Mouse (Mus musculus) E14TG2a.4 (cell line): ENCODE measurements at regions not wholly inside any gene's neighbourhood (a gene's known extent, or its start where the extent isn't known, plus 50 kb on each side); places are given as distances from the start of the nearest gene placed in this dataset.

Experiments
- H3K27me3 ChIP-seq: 2 replicates; pipeline ENCODE4 v1.6.1; 2014; ENCODE audit warnings: low read length, control low read depth; ENCODE audit not compliant: insufficient read depth
- H3K36me3 ChIP-seq: 2 replicates; pipeline ENCODE4 v1.6.1; 2014; ENCODE audit warnings: low read length, control low read depth; ENCODE audit not compliant: insufficient read depth
- H3K4me1 ChIP-seq: replicated peaks from 2 replicates; pipeline ENCODE4 v1.6.1; 2014; ENCODE audit warnings: low read depth, low read length, control low read depth
- H3K4me3 ChIP-seq: replicated peaks from 2 replicates; pipeline ENCODE4 v1.5.1; 2014; ENCODE audit warnings: mild to moderate bottlenecking, low read length
- H3K9me3 ChIP-seq: 2 replicates; pipeline ENCODE4 v1.6.1; 2014; ENCODE audit warnings: low read length, control low read depth
- CTCF ChIP-seq: conservative IDR thresholded peaks from 2 replicates; pipeline ENCODE4 v1.5.1; 2014; ENCODE audit warnings: low read length
- NANOG ChIP-seq: IDR thresholded peaks from 2 replicates; pipeline ENCODE4 v1.6.1; 2014; ENCODE audit warnings: borderline replicate concordance, low read length, mixed read lengths
- POU5F1 ChIP-seq: IDR thresholded peaks from 2 replicates; pipeline ENCODE4 v1.6.1; 2014; ENCODE audit warnings: low read length, borderline replicate concordance

DNA sequence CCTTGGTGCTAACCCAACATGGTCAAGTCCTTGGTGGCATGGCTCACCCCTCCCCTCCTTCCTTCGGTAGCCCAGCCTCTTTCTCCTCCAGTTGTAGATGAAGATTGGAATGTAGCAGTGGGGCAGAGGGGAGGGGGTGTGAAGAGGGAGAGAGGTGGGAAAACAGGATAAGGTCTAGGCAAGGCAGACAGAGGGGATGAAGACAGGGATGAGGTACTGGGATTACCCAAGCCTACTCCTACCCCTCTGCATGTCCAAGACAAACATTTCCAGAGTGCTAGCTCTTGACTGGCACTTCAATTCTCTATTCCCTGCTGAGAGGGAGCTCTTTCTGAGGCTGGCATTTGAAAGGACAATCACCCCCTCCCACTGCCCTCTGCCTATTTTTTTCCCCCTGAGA, 81.5 kb upstream of the Olfm4 start:
- TF ChIP-seq POU5F1 (no peak), CTCF (no peak), NANOG (no peak)
- Histone ChIP-seq H3K4me1 (peaks cover 13% of the 10 kb centered on the region), H3K4me3 (no peak overlapping the region), H3K9me3 (peaks cover 23% of the 10 kb centered on the region), H3K27me3 (peaks cover 2% of the 10 kb centered on the region; the same call in 1 of the 2 replicates), H3K36me3 (no peaks in the 10 kb centered on the region)

DNA sequence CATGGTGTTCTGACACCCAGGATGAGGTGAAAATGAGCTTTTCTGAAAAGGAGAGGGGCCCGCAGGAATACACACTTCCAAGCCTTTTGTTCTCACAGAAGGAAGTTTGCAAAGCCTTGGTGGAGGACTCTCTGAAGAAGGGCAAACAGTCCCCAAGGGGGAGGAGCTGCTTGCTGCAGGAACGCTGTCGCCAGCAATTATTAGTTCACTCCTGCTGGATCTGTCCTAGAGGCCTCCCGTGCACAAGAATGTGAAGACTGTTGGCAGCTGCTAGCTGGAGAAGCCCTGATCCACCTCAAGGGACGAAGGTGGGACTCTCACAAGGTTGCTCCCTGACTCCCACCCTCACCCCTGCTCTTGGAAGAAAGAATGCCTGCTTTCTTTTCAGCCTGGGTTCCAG, 85.6 kb upstream of the Olfm4 start:
- no peaks in the 10 kb centered on the region for H3K36me3 ChIP-seq
- H3K27me3 ChIP-seq: no peaks in the 10 kb centered on the region; the same call in 1 of the 2 replicates
- H3K4me3 ChIP-seq: no peak overlapping the region
- H3K4me1 ChIP-seq: peaks cover 13% of the 10 kb centered on the region
- no peak for TF ChIP-seq POU5F1
- no peak for TF ChIP-seq CTCF
- no peak for TF ChIP-seq NANOG
- peaks cover 23% of the 10 kb centered on the region for H3K9me3 ChIP-seq

GRCm38 (mm10) chr14:79893241-79893640, 90.6 kb upstream of the Olfm4 start:
- TF ChIP-seq POU5F1 (no peak), CTCF (no peak), NANOG (no peak)
- no peak overlapping the region for H3K4me3 ChIP-seq
- H3K36me3 ChIP-seq: no peaks in the 10 kb centered on the region
- H3K9me3 ChIP-seq: 0 out of 2 replicates have a peak, but pooled peaks cover under 1% of the 10 kb centered on the region
- no peaks in the 10 kb centered on the region for H3K27me3 ChIP-seq
- peaks cover 22% of the 10 kb centered on the region for H3K4me1 ChIP-seq

DNA sequence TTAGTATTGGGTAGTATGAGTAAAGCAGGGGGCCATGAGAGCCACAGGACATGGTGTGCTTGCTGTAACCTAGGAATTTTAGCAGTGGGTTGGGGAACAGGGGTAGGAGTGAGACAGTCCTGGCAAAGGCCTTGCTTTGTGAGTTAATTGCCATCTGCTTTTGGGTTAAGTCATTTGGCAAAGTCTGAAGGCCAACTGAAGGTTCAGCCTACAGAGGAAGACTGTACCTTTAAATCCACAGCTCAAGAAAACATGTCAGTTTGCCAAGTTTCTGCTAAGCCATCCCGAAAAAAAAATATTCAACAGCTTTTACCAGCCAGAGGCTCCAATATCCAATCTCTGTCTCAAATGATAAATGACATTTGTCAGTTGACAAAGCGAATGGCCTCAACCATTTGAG, 93.2 kb upstream of the Olfm4 start:
- Histone ChIP-seq H3K4me1 (peaks cover 15% of the 10 kb centered on the region), H3K4me3 (no peak overlapping the region), H3K36me3 (no peaks in the 10 kb centered on the region), H3K9me3 (no peaks in the 10 kb centered on the region), H3K27me3 (no peaks in the 10 kb centered on the region; the same call in 1 of the 2 replicates)
- TF ChIP-seq POU5F1 (no peak), CTCF (no peak), NANOG (no peak)

DNA sequence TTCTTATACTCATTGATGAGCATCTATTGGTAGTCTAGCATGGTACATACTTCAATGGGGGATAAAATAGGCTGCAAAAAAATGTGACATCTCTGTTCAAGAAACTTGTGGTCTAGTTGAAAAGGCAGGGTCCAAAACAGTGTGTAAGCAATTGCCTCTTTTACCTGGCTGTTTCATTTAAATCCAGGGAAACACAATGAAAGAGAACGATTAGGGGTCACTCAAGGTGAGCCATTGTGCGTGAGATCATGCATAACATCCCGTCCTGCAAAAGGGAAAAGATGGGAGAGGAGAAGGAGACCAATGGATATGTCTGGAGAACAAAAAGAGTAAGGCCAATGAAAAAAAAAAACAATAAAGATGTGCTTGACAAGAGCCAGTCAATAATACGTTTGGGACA, 93.6 kb upstream of the Olfm4 start:
- peaks cover 15% of the 10 kb centered on the region for H3K4me1 ChIP-seq
- no peaks in the 10 kb centered on the region for H3K36me3 ChIP-seq

DNA sequence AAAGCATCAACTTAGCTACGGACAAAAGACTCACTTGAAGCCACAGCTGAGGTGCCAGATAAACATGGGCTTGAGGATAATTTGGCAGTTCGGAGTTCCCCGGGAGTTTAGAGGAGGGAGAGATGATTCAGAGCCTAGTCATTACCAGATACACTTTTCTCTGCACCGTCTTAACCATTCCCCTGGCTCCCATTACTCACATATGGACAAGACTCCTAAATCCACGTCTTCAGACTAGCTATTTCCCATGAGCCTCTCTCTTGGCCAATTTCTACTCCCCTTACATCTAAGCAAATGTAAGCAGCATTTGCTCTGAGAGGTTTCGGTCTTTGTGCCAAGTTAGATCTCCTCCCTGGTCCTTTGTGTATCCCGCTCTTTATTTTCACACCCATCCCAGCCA, 100.4 kb upstream of the Olfm4 start:
- Histone ChIP-seq H3K4me1 (no peaks in the 10 kb centered on the region), H3K27me3 (peaks cover 2% of the 10 kb centered on the region), H3K9me3 (no peaks in the 10 kb centered on the region), H3K36me3 (no peaks in the 10 kb centered on the region), H3K4me3 (no peak overlapping the region)
- no peak for TF ChIP-seq NANOG
- no peak for TF ChIP-seq CTCF
- no peak for TF ChIP-seq POU5F1

More for the DNA sequence above, 93.6 kb upstream of the Olfm4 start:
- no peak overlapping the region for H3K4me3 ChIP-seq
- no peak for TF ChIP-seq CTCF
- TF ChIP-seq NANOG: peak; percentile 52; the same call in 1 of the 2 replicates
- H3K9me3 ChIP-seq: no peaks in the 10 kb centered on the region
- no peaks in the 10 kb centered on the region; the same call in 1 of the 2 replicates for H3K27me3 ChIP-seq

DNA sequence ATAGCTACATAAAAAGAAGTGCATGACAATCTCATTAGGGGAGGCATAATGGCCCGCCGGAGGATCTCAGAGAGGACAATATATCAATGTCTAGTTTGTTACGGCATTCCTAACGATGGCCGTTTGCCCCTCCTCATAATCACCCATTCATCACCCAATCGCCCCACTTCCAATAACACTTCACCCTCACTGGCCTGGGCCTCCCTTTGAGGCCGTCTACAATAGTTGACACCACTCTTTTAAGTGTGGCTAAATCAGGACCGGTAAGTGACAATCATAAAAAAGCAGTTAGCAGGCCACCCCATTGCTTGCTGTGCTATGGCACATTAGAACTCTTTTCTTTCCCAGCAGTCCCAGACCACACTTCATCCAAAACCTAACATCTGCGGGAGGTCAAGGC, 102.2 kb upstream of the Olfm4 start:
- Histone ChIP-seq H3K9me3 (no peaks in the 10 kb centered on the region), H3K27me3 (peaks cover 4% of the 10 kb centered on the region), H3K36me3 (no peaks in the 10 kb centered on the region), H3K4me3 (no peak overlapping the region), H3K4me1 (no peaks in the 10 kb centered on the region)
- no peak for TF ChIP-seq POU5F1
- TF ChIP-seq CTCF: no peak
- TF ChIP-seq NANOG: no peak

DNA sequence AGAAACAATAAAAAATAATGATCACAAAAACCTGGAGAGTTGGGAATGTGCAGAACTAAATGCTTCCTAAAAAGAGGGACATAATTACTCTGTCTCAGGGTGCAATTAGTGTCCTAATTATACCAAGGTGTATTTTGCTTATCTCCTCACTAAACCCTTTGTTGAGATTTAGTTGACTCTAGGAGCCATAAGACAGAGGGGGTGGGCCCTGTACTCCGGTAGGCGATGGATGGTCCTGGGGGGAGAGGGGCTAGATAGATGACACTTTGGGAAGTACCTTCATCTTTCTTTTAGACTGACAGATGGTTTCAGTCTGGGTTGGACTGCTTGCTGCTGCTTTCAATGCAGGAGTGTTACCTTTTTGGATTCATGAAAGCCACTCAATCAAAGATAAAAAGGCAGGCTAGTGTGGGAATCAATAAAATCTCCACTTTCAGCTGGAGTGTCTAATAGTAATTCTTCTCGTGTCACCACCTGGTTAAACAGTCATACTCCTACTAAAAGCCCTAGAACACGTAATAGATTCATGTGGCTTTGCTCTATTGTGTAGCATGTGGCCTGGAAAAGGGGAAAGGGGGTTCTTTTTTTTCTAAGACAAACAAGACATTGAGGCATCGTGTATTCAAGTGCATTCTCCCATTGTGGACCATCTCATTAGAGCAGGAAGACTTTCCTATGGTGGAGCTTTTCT, 103.7 kb upstream of the Olfm4 start:
- H3K9me3 ChIP-seq: no peaks in the 10 kb centered on the region
- H3K4me3 ChIP-seq: no peak overlapping the region
- TF ChIP-seq CTCF: no peak
- TF ChIP-seq NANOG: no peak
- no peak for TF ChIP-seq POU5F1
- no peaks in the 10 kb centered on the region for H3K36me3 ChIP-seq
- H3K4me1 ChIP-seq: no peaks in the 10 kb centered on the region
- peaks cover 4% of the 10 kb centered on the region; the same call in 1 of the 2 replicates for H3K27me3 ChIP-seq

GRCm38 (mm10) chr14:79879333-79880035, 104.4 kb upstream of the Olfm4 start:
- Histone ChIP-seq H3K36me3 (no peaks in the 10 kb centered on the region), H3K27me3 (peaks cover 4% of the 10 kb centered on the region; the same call in 1 of the 2 replicates), H3K4me1 (no peaks in the 10 kb centered on the region), H3K9me3 (no peaks in the 10 kb centered on the region), H3K4me3 (no peak overlapping the region)
- TF ChIP-seq NANOG (no peak), CTCF (no peak), POU5F1 (no peak)
